Mouse (Mus musculus) Muller cell, postnatal 12 days (primary cell): Measurements from ENCODE around the gene Ccdc125.

Experiments used
- DNase-seq: peaks from one replicate; pipeline ENCODE4 v3.0.0-alpha.2; 2015; ENCODE audit errors: inconsistent ontology term

Ccdc125 gene

DNA sequence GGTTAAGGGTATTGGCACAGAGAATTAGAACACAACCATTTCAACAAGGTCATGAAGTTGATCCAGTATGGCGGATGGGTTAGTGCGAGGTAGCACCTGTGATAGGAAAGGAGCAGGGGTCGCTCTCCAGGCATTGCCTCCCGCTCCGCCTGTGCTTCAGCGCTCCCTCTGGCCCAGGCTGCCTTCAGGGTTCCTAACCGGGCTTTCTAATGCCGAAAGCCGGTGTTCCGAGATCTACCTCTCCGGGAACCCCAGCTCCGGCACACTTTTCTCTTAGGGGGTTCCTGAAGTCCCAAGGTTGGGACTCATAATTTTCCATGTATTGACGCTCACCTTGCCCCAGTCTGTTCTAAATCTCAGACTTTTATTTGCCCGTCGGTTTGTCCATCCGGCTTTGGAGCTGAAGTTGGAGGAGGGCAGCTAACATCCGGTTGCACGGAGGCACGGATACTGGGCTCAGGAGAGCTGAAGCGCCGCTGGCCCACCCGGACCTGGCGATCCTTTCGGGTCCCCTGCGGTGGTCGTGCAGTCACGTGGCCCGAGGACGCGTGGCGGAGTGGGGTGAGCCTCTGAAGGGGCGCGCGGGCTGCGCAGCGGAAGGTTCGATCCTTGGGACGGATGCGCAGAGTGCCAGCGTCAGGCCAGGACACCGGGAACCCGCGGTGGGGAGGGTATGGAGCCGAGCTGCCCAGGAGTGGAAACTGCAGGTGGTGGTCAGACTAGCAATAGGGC is at the start of gene Ccdc125:
Gene Ccdc125 (plus strand): TSS at position 427 of the 732 bp plus-strand sequence.
- DNase-seq, result peak; percentile 25

DNA sequence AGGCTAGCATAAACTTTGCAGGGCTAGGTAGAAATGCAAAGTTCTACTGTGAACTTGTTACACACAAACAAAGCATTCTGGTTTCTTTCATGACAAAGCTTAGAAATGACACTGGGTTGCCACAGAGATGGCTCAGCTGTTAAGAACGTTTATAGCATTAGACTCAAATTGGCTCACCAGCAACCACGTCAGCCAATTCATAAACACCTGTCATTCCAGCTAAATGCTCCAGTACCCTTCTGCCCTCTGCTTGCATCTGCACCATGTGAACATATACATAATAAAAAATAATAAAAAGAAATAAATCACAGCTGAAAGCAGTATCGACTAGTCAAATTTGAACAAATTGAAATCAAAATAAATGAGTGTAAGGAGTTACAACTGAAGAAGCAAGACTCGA is 47.3 kb upstream of the Ccdc125 start:
- no peak for DNase-seq

DNA sequence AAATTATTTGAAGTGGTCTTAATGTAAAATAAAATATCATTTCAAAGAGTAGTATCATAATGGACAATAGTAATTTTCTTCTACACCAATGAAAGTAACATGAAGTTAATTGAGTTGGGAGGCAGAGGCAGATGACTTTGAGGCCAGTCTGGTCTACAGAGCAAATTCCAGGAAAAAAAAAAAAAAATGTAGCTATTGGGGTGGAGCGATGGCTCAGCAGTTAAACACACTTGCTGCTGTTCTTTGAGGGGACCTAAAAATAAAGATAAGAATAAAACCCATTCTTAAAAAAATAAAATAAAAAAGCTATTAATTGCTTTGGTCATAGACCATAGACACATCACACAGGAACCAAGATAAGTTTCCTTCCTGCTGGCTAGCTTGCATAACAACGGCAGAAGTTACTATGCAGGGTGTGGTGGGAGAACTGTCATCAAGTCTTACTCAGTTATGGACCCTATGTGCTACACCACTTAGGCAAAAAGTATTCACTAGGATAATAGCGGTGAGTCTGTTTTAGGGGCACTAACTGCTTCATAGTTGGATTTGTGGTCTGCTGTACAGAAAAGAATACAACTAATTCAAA is 35.3 kb upstream of the Ccdc125 start:
- DNase-seq, result no peak

DNA sequence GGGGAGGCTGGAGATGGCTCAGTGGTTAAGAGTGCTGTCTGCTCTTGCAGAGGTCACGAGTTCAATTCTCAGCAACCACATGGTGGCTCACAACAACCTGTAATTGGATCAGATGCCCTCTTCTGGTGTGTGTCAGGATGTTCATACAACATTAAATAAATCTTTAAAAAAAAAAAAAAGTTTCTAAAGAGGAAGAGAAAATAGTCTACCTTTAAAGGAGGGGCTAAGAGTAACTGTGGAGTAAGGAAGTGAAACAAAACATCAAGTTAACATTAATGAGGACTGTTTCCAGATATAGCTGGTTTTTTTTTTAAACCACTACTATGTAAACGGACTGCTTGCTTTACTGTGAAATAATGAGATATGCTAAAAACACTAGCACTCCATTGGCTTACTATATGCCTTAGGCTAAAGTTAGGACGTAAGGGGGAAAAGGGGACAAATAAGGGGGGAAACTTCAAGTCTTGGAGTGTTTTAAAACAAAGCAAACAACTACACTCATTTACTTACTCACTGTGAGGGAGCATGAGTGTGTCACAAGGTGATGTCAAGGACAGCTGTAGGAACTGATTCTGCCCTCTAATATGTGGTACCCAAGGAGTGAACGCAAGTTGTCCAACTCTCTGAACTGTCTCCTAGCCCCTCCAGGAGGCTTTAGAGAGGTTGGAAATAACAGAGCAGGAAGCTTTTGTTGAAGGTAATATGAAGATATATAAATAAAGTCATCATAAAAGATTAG is 26.9 kb upstream of the Ccdc125 start:
- DNase-seq, result no peak

DNA sequence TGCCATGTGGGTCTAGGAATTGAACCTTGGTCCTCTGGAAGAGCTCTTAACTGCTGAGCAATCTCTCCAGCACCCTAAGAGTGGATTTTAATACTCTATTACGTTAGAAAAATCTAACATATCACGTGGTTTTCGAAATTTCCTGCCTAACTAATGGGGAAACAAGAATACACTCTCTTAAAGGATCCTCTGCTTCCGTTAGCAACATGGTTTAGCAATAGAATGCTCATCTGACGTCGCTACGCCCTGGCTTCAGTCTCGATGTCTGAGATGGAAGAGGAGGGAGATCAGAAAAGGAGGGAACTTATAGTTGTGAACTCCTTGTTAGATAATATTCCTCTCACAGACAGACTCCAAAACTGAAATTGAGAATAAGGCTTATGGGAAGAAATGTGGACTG is 21.3 kb upstream of the Ccdc125 start:
- no peak for DNase-seq

DNA sequence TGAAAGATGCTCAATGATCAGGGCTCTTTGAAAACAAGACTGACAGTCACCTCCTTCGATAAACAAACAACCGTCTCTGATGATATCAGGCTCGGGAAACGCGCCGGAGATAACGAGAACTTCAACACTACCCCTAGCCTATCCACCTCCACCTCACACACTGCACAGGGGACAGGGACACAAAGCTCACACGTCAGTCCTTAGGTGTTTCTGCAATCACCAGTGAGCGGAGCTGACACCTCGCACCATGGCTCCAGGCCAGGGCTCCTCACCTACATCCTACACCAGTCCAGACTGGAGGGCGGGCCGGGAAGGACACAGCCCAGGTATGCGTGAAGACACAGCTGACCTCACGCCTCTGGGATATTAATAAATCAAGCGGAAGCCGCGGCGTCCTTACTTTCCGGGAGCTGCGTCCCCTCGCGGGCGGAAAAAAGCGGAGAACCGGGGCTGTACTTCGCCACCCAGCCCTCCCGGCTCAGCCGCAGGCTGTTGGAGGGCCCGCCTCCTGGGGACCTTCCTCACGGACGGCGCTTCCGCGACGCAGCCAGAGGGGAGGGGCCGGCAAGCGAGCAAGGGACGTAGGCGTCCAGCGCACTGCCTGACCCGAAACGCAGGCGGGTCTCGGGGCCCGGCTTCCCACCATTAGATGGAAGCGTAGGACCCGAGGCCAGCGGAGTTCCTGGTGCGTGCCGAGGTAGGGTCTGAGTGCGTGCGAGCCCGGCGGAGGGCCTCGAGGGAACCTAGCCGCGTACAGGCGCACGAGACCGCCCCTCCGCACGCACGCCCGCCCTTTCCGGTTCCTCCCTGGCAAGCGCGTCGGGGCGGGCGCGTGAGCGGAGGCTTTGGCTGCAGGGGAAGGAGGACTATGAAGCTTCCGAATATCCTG is 18.7 kb upstream of the Ccdc125 start, which contains the start of the genes Ak6 and Rad17:
Gene Ak6 (plus strand): TSS at position 430 of the 889 bp plus-strand sequence.
Gene Rad17 (minus strand): TSS at position 502 of the 889 bp plus-strand sequence.
- peak; percentile 97 for DNase-seq

DNA sequence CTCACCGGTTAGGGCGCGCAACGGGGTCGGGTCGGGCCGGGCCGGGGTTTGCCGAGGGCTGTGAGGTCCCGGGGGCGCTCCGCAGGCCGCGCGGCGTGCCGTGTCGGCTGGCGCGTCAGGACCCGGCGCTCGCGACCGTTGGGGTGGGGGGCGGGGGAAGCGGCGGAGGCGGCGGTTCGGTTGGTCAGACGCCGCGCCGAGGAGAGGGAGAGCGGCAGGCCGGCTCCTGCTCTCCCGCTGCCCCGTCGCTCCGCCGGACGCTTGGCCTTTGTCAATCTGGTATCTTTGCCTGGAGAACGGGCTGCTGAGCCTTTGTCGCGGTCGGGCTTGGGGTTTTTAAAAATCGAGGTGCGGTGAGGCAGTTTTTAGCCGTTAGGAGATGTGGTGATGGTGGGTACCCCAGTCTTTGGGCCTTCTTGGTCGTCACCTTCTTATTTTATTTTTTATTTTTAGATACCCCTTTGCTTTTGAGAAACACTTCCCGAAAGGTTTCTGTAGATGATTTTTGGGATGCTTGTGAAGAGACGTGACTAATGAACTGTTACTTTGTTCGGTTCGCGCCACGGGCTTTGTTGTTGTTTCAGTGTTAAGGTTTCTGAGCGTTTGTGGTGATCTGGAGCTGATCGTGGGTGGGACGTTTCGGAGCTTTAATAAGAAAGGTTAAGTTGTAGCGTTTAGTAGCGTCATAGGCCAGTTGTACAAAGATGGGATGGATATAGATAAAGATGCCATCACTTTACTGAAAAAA is 17.9 kb upstream of the Ccdc125 start, which contains the start of gene Taf9:
Gene Taf9 (plus strand): TSS at position 141 of the 748 bp plus-strand sequence.
- DNase-seq, result peak; percentile 0

DNA sequence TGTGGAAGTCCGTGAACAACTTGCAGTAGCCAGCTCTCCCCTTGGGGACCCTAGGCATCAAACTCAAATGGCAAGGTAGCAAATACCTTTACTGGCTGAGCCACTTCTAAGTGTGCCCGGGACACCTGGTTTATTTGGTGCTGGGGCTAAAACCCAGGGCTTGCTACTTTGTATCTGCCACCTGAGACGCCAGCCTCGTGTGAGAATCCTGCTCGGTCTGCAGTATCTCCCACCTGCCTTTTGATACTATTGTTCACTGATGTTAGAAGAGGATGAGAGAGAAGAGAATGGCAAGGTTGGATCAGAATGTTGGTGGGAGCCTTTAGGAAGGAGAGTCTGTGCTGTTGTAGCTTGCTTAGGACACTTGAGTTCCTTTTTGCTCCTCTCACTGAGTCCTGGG is 11.4 kb upstream of the Ccdc125 start:
- no peak for DNase-seq

DNA sequence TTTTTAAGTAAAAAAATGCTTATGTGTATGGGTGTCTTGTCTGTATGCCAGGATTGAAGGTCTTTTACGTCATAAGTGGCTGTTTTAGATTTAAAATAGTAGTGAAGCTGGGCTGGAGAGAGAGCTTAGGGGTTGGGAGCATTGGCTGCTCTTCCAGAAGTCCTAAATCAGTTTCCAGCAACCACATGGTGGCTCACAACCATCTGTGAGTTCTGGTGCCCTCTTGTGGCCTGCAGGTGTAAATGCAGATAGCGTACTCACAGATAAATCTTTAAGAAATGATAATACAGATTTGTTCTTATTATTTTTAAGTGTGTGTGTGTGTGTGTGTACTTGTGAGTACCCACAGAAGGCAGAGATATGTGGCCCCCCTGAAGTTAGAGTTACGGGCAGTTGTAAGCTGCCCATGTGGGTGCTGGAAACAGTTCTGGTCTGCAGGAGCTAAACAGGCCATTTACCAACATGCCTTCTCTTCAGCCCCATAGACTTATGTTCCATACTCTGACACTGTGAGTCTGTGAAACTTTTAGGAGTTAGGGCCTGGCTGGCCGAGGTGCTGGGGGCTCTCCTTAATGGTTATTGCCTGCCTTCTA is 9.6 kb upstream of the Ccdc125 start:
- DNase-seq, result peak; percentile 30

DNA sequence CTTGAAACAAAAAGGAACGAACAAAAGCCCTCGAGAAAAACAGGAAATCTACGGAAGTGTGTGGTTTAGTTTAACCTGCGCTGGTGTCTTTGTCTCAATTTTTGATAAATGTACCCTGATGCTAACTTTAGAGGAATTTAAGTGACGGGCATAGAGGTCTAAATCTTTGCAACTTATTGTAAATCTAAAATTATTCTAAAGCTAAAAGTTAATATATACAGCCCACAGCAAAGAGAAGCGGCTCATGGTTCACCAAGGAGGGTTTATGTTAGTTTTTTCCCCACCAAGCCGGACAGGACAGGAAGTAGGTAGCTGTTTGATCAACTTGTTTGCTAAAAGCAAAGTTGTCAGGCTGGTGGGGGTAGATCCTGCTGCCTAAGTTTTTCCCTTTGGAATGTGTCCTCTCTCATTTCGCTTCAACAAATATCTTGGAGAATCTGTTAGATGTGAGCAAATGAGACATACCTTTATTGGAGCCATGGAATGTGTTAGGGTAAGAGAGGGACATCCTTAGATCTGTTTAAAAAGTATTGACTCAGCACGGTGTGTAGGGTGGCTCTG is 744 bp downstream of the Ccdc125 start:
- peak; percentile 0 for DNase-seq

DNA sequence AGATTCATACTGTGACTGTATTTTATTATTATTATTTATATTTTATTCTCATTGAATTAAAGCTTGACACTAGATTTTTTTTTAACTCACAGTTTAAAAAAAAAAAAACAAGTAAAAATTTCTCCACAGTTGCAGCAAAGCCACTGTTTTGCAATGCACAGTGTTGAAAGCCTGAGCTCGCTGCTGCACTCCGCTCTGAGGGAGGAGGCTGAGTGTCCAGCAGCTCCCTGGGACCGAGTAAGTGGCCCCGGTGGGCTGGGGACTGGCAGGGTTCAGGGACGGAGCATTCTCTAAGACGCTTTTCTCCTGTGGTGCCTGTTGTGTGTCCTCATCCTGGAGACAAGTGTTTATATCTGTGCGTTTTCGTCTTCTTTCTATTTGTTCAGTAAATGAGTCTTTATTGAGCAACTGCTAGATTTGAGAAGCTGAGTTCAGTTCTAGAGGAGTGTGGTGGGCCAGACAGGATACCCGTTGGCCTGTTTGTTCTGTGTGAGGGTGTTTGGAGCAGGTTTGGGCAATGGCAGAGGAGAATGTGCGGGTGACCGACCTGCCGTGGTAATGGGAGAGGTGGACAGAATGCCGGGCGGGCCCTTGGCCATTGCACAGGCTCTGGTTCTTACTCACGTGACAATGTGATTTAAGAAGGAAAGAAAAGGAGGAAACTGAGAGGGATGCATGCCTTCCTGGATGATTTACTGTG is 6.6 kb downstream of the Ccdc125 start:
- no peak for DNase-seq

DNA sequence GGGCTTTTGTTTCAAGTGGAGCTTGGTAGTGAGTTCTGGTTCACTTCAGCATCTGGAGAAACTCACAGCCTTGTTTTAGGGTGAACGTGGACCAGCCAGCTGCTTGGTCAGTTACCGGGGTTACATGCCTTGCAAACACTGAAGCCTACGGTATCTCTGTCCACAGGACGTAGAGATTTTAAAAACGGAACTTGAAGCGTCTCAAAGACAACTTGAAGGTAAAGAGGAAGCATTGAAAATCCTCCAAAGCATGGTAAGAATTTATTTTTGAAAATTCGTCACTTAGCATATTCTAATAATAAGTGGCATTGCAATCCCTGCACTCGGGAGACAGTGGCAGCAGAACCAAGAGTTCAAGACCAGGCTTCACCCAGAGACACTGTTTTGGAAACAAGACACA is 12.1 kb downstream of the Ccdc125 start:
- DNase-seq, result no peak

DNA sequence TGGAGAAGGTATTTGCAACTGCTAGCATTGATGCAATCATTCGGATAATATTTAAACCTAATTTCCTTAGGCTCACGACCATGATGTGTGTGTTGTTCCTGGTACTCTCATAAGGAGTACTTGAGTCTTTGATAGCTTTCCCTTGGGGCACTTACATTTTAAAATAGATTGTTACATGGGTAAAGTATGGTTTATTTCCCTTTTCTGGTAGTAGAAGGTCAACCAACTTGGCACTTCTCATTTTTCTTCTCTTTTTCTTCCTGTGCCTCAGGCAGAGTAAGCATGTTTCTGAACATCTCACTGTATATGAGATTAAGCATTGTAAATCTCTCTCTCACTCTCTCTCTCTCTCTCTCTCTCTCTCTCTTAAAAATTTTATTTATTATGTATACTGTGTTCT is 13.3 kb downstream of the Ccdc125 start:
- no peak for DNase-seq

DNA sequence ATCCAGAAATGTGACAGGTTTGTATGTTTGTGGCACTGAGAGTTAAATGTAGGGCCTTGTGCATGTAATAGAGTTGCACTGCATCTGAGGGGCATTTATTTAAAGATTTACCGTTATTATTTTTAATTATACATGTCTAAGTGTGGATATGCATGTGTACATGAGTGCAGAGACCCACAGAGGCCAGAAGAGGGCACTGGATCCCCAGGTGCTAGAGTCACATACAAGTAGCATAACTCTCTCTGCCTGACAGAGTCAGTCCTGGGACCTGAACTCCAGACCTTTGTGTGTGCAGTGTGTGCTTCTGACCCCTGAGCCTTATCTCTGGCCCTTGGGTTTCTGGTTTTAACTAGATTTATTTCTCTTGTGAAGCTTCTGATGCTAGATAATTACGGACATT is 14.8 kb downstream of the Ccdc125 start:
- no peak for DNase-seq

DNA sequence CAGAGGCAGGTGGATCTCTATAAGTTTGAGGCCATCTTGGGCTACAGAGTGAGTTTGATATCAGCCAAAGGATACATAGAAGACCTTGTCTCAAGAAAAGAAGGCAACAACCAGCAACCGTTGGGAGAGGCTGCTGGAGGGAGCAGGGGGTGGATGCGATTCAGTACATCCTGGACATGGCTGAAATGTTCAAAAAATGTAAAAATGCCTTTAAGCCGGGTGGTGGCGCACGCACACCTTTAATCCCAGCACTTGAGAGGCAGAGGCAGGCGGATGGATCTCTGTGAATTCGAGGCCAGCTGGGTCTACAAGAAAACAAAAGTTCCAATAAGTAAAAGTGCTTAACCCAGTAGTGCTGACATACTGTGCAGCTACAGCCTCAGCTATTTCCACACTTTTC is 18.0 kb downstream of the Ccdc125 start:
- no peak for DNase-seq

DNA sequence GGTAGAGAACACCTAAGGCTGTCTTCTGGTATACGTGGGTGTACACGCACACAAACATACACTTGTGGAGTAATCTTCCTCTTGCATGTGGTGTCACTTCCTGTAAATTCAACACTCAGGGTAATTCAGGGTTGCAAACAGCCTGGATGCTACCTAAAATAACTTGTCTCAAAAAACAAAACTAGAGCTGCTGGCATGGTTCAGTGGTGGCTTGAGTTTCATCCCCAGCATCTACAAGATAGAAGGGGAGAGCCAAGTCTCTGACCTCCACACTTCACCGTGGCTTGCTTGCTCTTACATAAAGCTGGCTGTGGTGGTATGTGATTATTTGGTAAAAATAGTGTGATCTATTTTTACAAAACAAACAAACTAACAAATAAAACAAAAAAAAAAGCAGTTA is 28.0 kb downstream of the Ccdc125 start:
- DNase-seq, result no peak

DNA sequence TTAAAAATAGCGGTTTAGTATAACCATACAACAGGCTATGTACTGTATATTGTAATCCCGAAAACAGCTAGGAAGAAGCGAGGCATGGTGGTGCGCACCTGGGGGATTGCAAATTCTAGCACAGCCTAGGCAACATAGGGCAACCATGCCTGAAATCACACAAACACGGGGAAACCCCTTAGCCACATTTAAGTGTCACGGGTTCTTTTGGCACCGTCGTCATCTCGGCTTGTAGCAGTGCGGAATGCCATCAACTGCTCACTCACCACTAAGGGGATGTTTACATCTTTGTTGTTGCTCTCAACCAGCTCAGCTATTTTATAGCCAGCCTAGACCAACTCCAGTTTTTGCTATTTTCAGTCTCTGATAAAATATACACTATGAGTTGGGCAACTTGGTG is 29.3 kb downstream of the Ccdc125 start:
- no peak for DNase-seq

DNA sequence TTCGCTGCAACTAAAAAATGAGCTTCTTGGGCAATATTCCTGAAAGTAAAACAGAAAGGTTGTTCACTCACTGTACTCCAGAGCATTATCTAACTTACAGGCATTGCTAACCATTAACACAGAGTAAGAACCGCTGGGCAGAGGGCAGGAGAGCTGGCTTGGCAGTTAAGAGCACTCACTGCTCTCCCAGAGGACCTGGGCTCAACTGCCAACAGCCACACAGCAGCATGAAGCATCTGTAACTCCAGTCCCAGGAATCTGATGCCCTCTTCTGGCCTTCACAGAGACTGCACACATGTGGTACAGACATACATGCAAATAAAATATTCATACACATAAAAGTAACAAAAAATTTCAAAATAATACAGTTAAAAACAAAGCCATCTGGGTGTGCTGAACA is 34.0 kb downstream of the Ccdc125 start:
- no peak for DNase-seq

DNA sequence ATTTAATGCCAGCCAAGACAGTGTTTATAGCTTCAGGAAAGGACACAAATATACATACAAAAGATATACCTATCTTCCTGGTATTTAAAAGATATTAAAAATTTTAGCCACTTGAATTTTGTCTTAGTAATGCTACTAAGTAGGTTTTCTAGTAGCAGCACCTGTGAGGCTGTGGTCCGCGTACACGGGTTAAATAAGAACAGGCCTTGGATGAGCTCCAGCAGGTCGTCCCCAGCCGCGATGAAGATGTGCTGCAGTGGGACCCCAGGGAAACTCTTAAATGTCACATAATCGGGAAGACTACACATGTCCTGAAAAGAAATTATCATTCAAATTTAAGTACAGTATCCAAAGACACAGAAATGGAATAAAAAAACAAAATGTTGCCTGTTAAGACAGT is 36.7 kb downstream of the Ccdc125 start:
- no peak for DNase-seq

DNA sequence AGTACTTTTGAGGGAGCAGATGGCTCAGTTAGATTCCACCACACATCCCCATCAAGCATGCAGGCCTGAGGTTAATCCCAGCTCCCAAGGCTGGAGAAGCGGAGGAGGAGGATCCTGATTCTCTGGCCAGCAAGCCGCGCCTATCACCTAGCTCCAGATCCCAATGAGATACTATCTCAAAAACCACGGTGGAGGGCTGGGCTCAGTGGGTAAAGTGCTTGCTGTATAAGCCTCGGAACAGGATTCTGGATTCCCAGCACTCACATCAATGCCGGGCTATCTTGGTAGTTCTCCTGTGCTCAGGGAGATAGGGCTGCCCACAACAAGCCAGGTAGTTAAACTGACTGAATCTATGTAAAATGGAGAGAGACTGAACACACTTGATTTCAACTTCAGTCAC is 46.0 kb downstream of the Ccdc125 start:
- DNase-seq, result no peak
